Mouse (Mus musculus) kidney, adult 2 months (tissue): ENCODE data around the gene Cep78. TPM values are rescaled to one million over a fixed set of nuclear protein-coding genes. Genes with fewer than 3 reads are reported as not detected.

Source experiments
- DNase-seq: peaks from one replicate; pipeline ENCODE4 v3.0.0; 2021
- H3K27ac ChIP-seq: fragments of 200-500 bp; 2 replicates; pipeline ENCODE4 v1.5.1; 2012; ENCODE audit warnings: low read depth, low read length, control low read depth, inconsistent platforms; ENCODE audit not compliant: insufficient read depth
- H3K27me3 ChIP-seq: fragments of 200-500 bp; replicated peaks from 2 replicates; pipeline ENCODE4 v1.6.1; 2012; ENCODE audit warnings: mild to moderate bottlenecking, moderate library complexity, low read length, inconsistent platforms; ENCODE audit not compliant: control insufficient read depth, insufficient read depth
- H3K36me3 ChIP-seq: fragments of 200-500 bp; 2 replicates; pipeline ENCODE4 v1.6.1; 2012; ENCODE audit warnings: mild to moderate bottlenecking, moderate library complexity, low read length, inconsistent platforms; ENCODE audit not compliant: control insufficient read depth, insufficient read depth
- H3K4me1 ChIP-seq: fragments of 200-500 bp; 2 replicates; pipeline ENCODE4 v1.6.1; 2011; ENCODE audit warnings: low read length; ENCODE audit not compliant: control insufficient read depth, insufficient read depth
- H3K4me3 ChIP-seq: fragments of 200-500 bp; 2 replicates; pipeline ENCODE4 v1.5.1; 2011; ENCODE audit warnings: mild to moderate bottlenecking, low read depth, low read length, control low read depth; ENCODE audit not compliant: insufficient read depth
- CTCF ChIP-seq: fragments of 200-500 bp; conservative IDR thresholded peaks from 2 replicates; pipeline ENCODE4 v1.5.1; 2011; ENCODE audit warnings: low read depth, mild to moderate bottlenecking, control low read depth, low read length, moderate library complexity, mixed read lengths; ENCODE audit not compliant: insufficient read depth, insufficient read length
- POLR2A ChIP-seq: fragments of 200-500 bp; IDR thresholded peaks from one replicate; pipeline ENCODE4 v1.6.1; 2011; ENCODE audit warnings: low read depth, low read length, control low read depth
- WGBS: fragments of 180-500 bp; shearing (Covaris S2); methylation state at CpG from one replicate; pipeline ENCODE4 v1.1.7; 2018; 5-methylcytosine and 5-hydroxymethylcytosine counted together
- polyA plus RNA-seq: library from polyadenylated mRNA; depleted of rRNA; stranded (reverse); fragments of >200 nt; gene quantifications from 2 replicates; pipeline ENCODE4 v1.2.3, GENCODE M21; 2012

The Cep78 gene
- polyA plus RNA-seq, 1 experiment: 1.6 TPM

- 57% methylated on average over 10 of the region's 10 CpGs for WGBS
- DNase-seq: peak; percentile 52
- Histone ChIP-seq H3K4me1 (no peaks in the 10 kb centered on the region), H3K36me3 (no peaks in the 10 kb centered on the region), H3K27me3 (no peaks in the 10 kb centered on the region), H3K4me3 (no peak overlapping the region), H3K27ac (peak overlapping the region; percentile 34; the same call in 1 of the 2 replicates)
- TF ChIP-seq CTCF (no peak), POLR2A (no peak)
These were observed 38.1 kb downstream of the Cep78 start for GRCm38 (mm10) chr19:15946663-15947062.

DNA sequence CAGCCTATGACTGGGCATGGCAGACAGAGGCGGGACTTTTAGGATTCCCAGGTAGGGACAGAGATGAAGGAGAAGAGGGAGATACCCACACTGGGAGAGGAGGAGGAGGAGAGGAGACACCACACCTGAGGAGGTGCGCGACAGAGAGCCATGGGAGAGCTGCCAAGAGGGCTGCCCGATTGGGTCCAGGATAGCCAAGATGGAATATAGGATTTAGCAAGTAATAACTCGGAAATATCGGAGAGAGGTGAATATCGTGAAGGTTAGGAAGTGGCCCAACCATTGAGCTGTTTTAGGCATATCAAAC lies 41.7 kb downstream of the Cep78 start:
- H3K4me1 ChIP-seq: peaks cover 9% of the 10 kb centered on the region
- no peak overlapping the region for H3K4me3 ChIP-seq
- no peak overlapping the region for H3K27ac ChIP-seq
- TF ChIP-seq CTCF: no peak
- no peaks in the 10 kb centered on the region for H3K36me3 ChIP-seq
- H3K27me3 ChIP-seq: no peaks in the 10 kb centered on the region
- WGBS: 87% methylated on average over 7 of the region's 7 CpGs
- DNase-seq: no peak

GRCm38 (mm10) chr19:15942421-15943116 lies 42.2 kb downstream of the Cep78 start:
- no peak for DNase-seq
- H3K27me3 ChIP-seq: no peaks in the 10 kb centered on the region
- WGBS: 82% methylated on average over 11 of the region's 11 CpGs
- H3K36me3 ChIP-seq: no peaks in the 10 kb centered on the region
- H3K27ac ChIP-seq: no peak overlapping the region
- H3K4me3 ChIP-seq: no peak overlapping the region
- TF ChIP-seq CTCF: no peak
- peaks cover 9% of the 10 kb centered on the region for H3K4me1 ChIP-seq

- 33% methylated on average over 8 of the region's 8 CpGs for WGBS
- DNase-seq: peak; percentile 73
- peaks cover 9% of the 10 kb centered on the region for H3K4me1 ChIP-seq
These were observed 43.4 kb downstream of the Cep78 start for GRCm38 (mm10) chr19:15941399-15941798.

GRCm38 (mm10) chr19:15925719-15926045 lies 59.1 kb downstream of the Cep78 start:
- DNase-seq: peak; percentile 93
- TF ChIP-seq POLR2A: no peak
- no peak for TF ChIP-seq CTCF
- H3K36me3 ChIP-seq: no peaks in the 10 kb centered on the region
- H3K4me3 ChIP-seq: peak overlapping the region; percentile 66; the same call in 1 of the 2 replicates
- peak overlapping the region; percentile 19 for H3K27ac ChIP-seq
- no peaks in the 10 kb centered on the region for H3K27me3 ChIP-seq
- peaks cover 5% of the 10 kb centered on the region; the same call in 1 of the 2 replicates for H3K4me1 ChIP-seq
- WGBS: under 1% methylated on average over 4 of the region's 4 CpGs

More at GRCm38 (mm10) chr19:15941399-15941798, 43.4 kb downstream of the Cep78 start:
- no peaks in the 10 kb centered on the region for H3K36me3 ChIP-seq
- no peaks in the 10 kb centered on the region for H3K27me3 ChIP-seq
- H3K27ac ChIP-seq: peak overlapping the region; percentile 34
- TF ChIP-seq CTCF: no peak
- TF ChIP-seq POLR2A: no peak
- H3K4me3 ChIP-seq: no peak overlapping the region

- Histone ChIP-seq H3K4me1 (peaks cover 5% of the 10 kb centered on the region; the same call in 1 of the 2 replicates), H3K27ac (peak overlapping the region; percentile 7; the same call in 1 of the 2 replicates), H3K36me3 (no peaks in the 10 kb centered on the region), H3K4me3 (peak overlapping the region; percentile 66), H3K27me3 (no peaks in the 10 kb centered on the region)
- TF ChIP-seq POLR2A (peak; percentile 3), CTCF (no peak)
- whole genome bisulfite sequencing: 1% methylated on average over 43 of the region's 43 CpGs
- DNase-seq: peak; percentile 94
These were observed 59.7 kb downstream of the Cep78 start for GRCm38 (mm10) chr19:15924866-15925718.

- peaks cover 5% of the 10 kb centered on the region; the same call in 1 of the 2 replicates for H3K4me1 ChIP-seq
- H3K36me3 ChIP-seq: no peaks in the 10 kb centered on the region
- 1% methylated on average over 46 of the region's 46 CpGs for WGBS
- DNase-seq: peak; percentile 48
- peak overlapping the region; percentile 66 for H3K4me3 ChIP-seq
- H3K27me3 ChIP-seq: no peaks in the 10 kb centered on the region
- H3K27ac ChIP-seq: peak overlapping the region; percentile 22; the same call in 1 of the 2 replicates
- no peak for TF ChIP-seq CTCF
- TF ChIP-seq POLR2A: no peak
These were observed 60.5 kb downstream of the Cep78 start for GRCm38 (mm10) chr19:15924181-15924865.
